Comparison of ENCODE assay signal across 9 mouse cellular contexts in the genomic region with DNA sequence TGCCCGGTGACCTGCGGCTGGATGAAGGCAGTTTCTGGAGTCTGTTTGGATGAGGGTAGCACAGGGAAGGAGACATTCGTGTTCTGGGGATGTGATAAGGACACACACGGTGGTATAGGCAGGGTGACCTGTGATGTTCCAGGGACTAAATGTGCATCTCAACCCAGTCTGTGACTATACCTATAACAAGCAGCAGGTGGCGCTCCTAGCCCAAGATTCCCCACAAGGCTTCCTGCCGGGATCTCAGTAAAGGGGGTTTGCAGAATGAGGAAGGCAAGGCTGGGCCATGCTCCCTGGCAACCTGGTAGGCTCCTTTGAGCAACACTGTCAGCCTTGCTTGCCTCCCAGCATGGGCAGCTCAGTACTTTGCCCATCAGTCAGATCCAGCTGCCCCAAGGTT. TPM values are rescaled to one million over a fixed set of nuclear protein-coding genes. Genes with fewer than 3 reads are reported as not detected.
DNase-seq lines count a peak whose midpoint lies in the region; ATAC-seq and TF ChIP-seq lines count a peak whose summit lies in the region.
"Had no signal": no experiment of that assay in that cellular context is flagged by ENCODE, and none has a peak within 500 bp of the region (broad histone marks: within the 10 kb centered on the region; RNA-seq: fewer than 3 reads in every experiment).

No protein-coding gene starts in this region.

- no peak overlapping the region for H3K9ac ChIP-seq in forebrain, embryonic 15.5 days (replicated peaks)
- no peak overlapping the region for H3K9ac ChIP-seq in hindbrain, embryonic 15.5 days
- H3K9ac ChIP-seq: lung, embryonic 15.5 days had no signal

- 11% methylated on average over 6 of the region's 6 CpGs for WGBS in forebrain, embryonic 15.5 days
- WGBS in hindbrain, embryonic 15.5 days, result 7% methylated on average over 6 of the region's 6 CpGs

- no peak for TF ChIP-seq POLR2A in brain, embryonic 14.5 days (IDR thresholded peaks at IDR 0.05; ENCODE audit: borderline replicate concordance, extremely low read depth, insufficient read depth, insufficient read length, poor library complexity, severe bottlenecking)

- peaks cover 7% of the 10 kb centered on the region for H3K9me3 ChIP-seq in G1E (replicated peaks)
- H3K9me3 ChIP-seq in forebrain, embryonic 15.5 days, result no peaks in the 10 kb centered on the region
- H3K9me3 ChIP-seq in hindbrain, embryonic 15.5 days, result no peaks in the 10 kb centered on the region
- H3K9me3 ChIP-seq: lung, embryonic 15.5 days had no signal

- no peak for ATAC-seq in G1E (ENCODE audit: extremely low read depth, insufficient number of reproducible peaks, low FRiP score, poor library complexity, severe bottlenecking)
- peak; percentile 44 for ATAC-seq in forebrain, embryonic 15.5 days (replicated peaks)
- peak; percentile 28; the same call in 1 of the 2 replicates for ATAC-seq in hindbrain, embryonic 15.5 days (ENCODE audit: low FRiP score, low read depth)
- peak; percentile 71 for ATAC-seq in megakaryocyte-erythroid progenitor cell, adult 5-6 weeks (replicated peaks; ENCODE audit: low FRiP score, low TSS enrichment, poor library complexity, severe bottlenecking)
- ATAC-seq in activated CD4-positive, CD25-positive, alpha-beta regulatory T cell, adult 4 months, result no peak

- no peak overlapping the region for H3K4me2 ChIP-seq in forebrain, embryonic 15.5 days (replicated peaks)
- no peak overlapping the region for H3K4me2 ChIP-seq in hindbrain, embryonic 15.5 days
- H3K4me2 ChIP-seq: lung, embryonic 15.5 days had no signal

- DNase-seq in G1E (ENCODE audit: low spot score), result peak; percentile 58
- DNase-seq in brain, embryonic 14.5 days (ENCODE audit: low read depth), result peak; percentile 92
- peak; percentile 82 to 88 for DNase-seq in layer of hippocampus, postnatal 36 days
- DNase-seq in right cerebral cortex, postnatal 14 days, result peak; percentile 80

- H3K27ac ChIP-seq in forebrain, embryonic 15.5 days (replicated peaks), result no peak overlapping the region
- H3K27ac ChIP-seq in hindbrain, embryonic 15.5 days (replicated peaks), result no peak overlapping the region
- H3K27ac ChIP-seq: lung, embryonic 15.5 days had no signal

- H3K4me1 ChIP-seq in G1E (ENCODE audit: insufficient read depth, low read depth, low read length), result peaks cover 3% of the 10 kb centered on the region
- peaks cover 24% of the 10 kb centered on the region for H3K4me1 ChIP-seq in forebrain, embryonic 15.5 days
- peaks cover 25% of the 10 kb centered on the region for H3K4me1 ChIP-seq in hindbrain, embryonic 15.5 days (replicated peaks)

- H3K27me3 ChIP-seq in G1E (ENCODE audit: insufficient read depth, low read length), result peaks cover 36% of the 10 kb centered on the region
- H3K27me3 ChIP-seq in forebrain, embryonic 15.5 days, result no peaks in the 10 kb centered on the region
- no peaks in the 10 kb centered on the region for H3K27me3 ChIP-seq in hindbrain, embryonic 15.5 days
- H3K27me3 ChIP-seq: lung, embryonic 15.5 days had no signal

- peak; percentile 85 for TF ChIP-seq CTCF in G1E (IDR thresholded peaks at IDR 0.05; ENCODE audit: low read depth, low read length)
- peak; percentile 87 for TF ChIP-seq CTCF in brain, embryonic 14.5 days (IDR thresholded peaks at IDR 0.05; ENCODE audit: borderline replicate concordance, extremely low read depth, insufficient read depth, insufficient read length)

- no peaks in the 10 kb centered on the region for H3K36me3 ChIP-seq in G1E (replicated peaks)
- H3K36me3 ChIP-seq in forebrain, embryonic 15.5 days, result no peaks in the 10 kb centered on the region
- H3K36me3 ChIP-seq in hindbrain, embryonic 15.5 days, result no peaks in the 10 kb centered on the region
- H3K36me3 ChIP-seq: lung, embryonic 15.5 days had no signal

- no peak overlapping the region for H3K4me3 ChIP-seq in G1E (ENCODE audit: low read depth, low read length)
- no peak overlapping the region for H3K4me3 ChIP-seq in forebrain, embryonic 15.5 days
- H3K4me3 ChIP-seq in hindbrain, embryonic 15.5 days, result no peak overlapping the region
- H3K4me3 ChIP-seq: lung, embryonic 15.5 days had no signal

RNA-seq across cellular contexts. Expression of a gene that starts 2.2 kb away (rescaled TPM):
- total RNA-seq in G1E (2014; fragmentation: Nextera tagmentation) (0.29 and 15.7 TPM in 2 replicates), G1E (2017) (0.05 and 0.06 TPM in 2 replicates)
- polyA plus RNA-seq in G1E (2012), result 0.01 TPM in 1 of 2 replicates, not detected in the other
- polyA plus RNA-seq in brain, embryonic 14.5 days (2012; rRNA removed), result 137 and 275 TPM in 2 replicates
- 84.9 and 85.7 TPM in 2 replicates for polyA plus RNA-seq in forebrain, embryonic 15.5 days (2015; fragmentation: Nextera tagmentation; extraction: Ambion mirVana)
- polyA plus RNA-seq in hindbrain, embryonic 15.5 days (2015; fragmentation: Nextera tagmentation; extraction: Ambion mirVana), result 146 and 182 TPM in 2 replicates
- 100 to 1,000 TPM; 127 to 136 TPM for total RNA-seq in layer of hippocampus, postnatal 36 days (2021)
- not detected in 2 replicates for total RNA-seq in megakaryocyte-erythroid progenitor cell, adult 5-6 weeks (2014; fragmentation: Nextera tagmentation)
- total RNA-seq in megakaryocyte-erythroid progenitor cell, adult 5-6 weeks (2017), result 0.42 and 2.2 TPM in 2 replicates
- 1 to 10 TPM; 1.0 to 1.5 TPM for polyA plus RNA-seq in activated CD4-positive, CD25-positive, alpha-beta regulatory T cell, adult 4 months (2017; shearing (Covaris generic))

Comparison
In these comparisons a context has a peak if more than half of its experiments do, and no peak if none do; other contexts are left out.
1. ATAC-seq: peak in forebrain, embryonic 15.5 days (single experiment), hindbrain, embryonic 15.5 days (single experiment) and megakaryocyte-erythroid progenitor cell, adult 5-6 weeks (single experiment); none in G1E (single experiment) and activated CD4-positive, CD25-positive, alpha-beta regulatory T cell, adult 4 months (single experiment).
2. RNA of a gene that starts 2.2 kb away (polyA plus RNA-seq): 137 to 275 TPM in brain, embryonic 14.5 days, 146 to 182 TPM in hindbrain, embryonic 15.5 days and 84.9 to 85.7 TPM in forebrain, embryonic 15.5 days; 1.0 to 1.5 TPM in activated CD4-positive, CD25-positive, alpha-beta regulatory T cell, adult 4 months and 0.01 TPM in G1E; every median in the first group is over 10 times any median in the second.
3. Peak in every context shown above with its lines, with median percentiles within 50 percentile points of each other: DNase-seq.